Mouse (Mus musculus): ENCODE results near the gene Narfl.

- TF ChIP-seq POLR2A (IDR thresholded peaks at IDR 0.05; ENCODE audit: borderline replicate concordance, insufficient read depth, low read length) (no peak), CTCF (IDR thresholded peaks at IDR 0.05; ENCODE audit: borderline replicate concordance, insufficient read depth, low read depth, low read length) (no peak)
These were observed 51.7 kb downstream of the Narfl start for GRCm38 (mm10) chr17:25825311-25825710.

All from cerebellum, adult 2 months (tissue).